Mouse (Mus musculus): ENCODE data around the gene Nutf2-ps1.

DNA sequence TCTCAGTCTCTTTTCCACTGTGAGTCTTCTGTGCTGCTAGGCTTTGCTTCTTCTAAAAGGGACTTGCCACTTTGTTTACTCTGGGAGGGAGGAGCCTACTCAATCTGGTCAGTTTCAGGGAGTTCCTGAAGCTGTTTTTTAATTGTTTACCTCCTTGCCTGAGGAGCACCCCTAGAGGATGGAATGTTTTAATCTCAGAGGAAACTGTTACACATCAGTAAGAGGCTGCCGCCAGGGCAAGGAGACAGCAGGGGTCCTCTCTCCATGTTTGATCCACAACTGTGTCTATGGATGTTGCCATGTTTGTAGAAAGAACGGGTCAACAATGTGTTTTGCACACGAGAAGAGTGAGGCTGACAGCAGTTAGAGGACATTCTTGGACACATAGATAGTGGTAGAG is 28.4 kb downstream of the Nutf2-ps1 start:
- TF ChIP-seq POLR2A (IDR thresholded peaks at IDR 0.05; ENCODE audit: borderline replicate concordance, low read depth, low read length) (no peak), CTCF (IDR thresholded peaks at IDR 0.05; ENCODE audit: low read depth, low read length) (no peak)

Measured in bone marrow macrophage, adult 2 months (primary cell).